Mouse (Mus musculus) ES-Bruce4 (cell line): ENCODE data around the gene Pah.

Source experiments
- EP300 ChIP-seq: IDR thresholded peaks from 2 replicates; pipeline ENCODE4 v1.6.1; 2011; ENCODE audit warnings: low read depth, low read length; ENCODE audit not compliant: insufficient read depth
- POLR2A ChIP-seq: IDR thresholded peaks from one replicate; pipeline ENCODE4 v1.8.1; 2011; ENCODE audit warnings: low read length; ENCODE audit not compliant: insufficient read depth

- TF ChIP-seq EP300 (no peak), POLR2A (no peak)
Observed at GRCm38 (mm10) chr10:87513052-87513451, 8.5 kb upstream of the Pah start.
